Mouse (Mus musculus) neutrophil, adult 59 days (primary cell): Measurements from ENCODE around the gene Gm38119. TPM values are rescaled to one million over a fixed set of nuclear protein-coding genes. Genes with fewer than 3 reads are reported as not detected.

Experiments
- total RNA-seq, 2 experiments: library from RNA; stranded (reverse); gene quantifications; 1 replicate in 1 of 2; 2 replicates in 1 of 2; pipeline ENCODE4 v1.2.4; 2023

The Gm38119 gene
- not detected for total RNA-seq

GRCm38 (mm10) chr3:92738996-92739395, at the start of gene Gm38119:
Gm38119 (minus strand) TSS chr3:92739096.

DNA sequence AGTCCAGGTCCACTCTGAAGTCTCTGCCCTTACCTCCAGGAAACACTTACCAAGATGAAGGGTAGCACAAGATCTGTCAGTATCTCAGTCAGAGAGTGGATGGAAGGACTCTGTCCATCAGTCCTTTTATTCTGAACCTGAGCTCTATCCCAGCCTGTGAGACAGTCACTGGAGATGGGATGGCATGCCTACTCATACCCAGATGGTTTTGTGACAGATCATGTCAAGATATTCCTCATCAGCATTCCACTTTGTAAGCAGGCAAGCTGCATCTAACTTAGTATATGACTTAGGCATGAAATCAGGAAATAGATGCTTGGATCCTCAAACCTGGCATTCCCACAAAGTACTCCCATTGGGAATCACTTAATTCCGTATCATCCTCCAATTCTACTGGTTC, 39.9 kb upstream of the Gm38119 start, which contains the start of gene Lce1i:
Gene Lce1i (minus strand): TSS at position 101 of the 400 bp plus-strand sequence.

GRCm38 (mm10) chr3:92764965-92765364, 26.1 kb upstream of the Gm38119 start, which contains the start of gene Lce1h:
Lce1h (minus strand) TSS chr3:92765065.

GRCm38 (mm10) chr3:92752238-92752637, 13.3 kb upstream of the Gm38119 start, which contains the start of gene Lce1g:
Lce1g (minus strand) TSS chr3:92752338.

GRCm38 (mm10) chr3:92720250-92720649, 18.6 kb downstream of the Gm38119 start, which contains the start of gene Lce1f:
Lce1f (minus strand) TSS chr3:92720350.

DNA sequence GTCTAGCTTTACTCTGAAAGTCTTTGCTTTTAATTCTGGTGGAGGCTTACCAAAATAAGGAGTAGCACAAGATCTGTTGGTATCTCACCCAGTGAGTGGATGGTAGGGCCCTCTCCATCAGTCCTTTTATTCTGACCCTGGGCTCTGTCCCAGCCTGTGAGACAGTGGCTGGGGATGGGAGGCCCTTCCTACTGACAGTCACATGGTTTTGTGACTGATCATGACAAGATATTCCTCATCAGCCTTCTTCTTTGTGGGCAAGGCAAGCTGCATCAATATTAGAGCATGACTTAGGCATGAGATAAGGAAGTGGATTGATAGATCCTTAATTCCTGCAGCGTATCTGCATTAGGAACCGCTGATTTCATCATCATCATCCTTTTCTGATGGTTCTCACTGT, 29.9 kb downstream of the Gm38119 start, which contains the start of gene Lce1e:
Gene Lce1e (minus strand): TSS at position 101 of the 400 bp plus-strand sequence.

Other genes with a start within 250 kb of the Gm38119 start
- gene Sprr4, start 238.6 kb downstream of the Gm38119 start, total RNA-seq = not detected
- gene 2310046K23Rik, start 204.6 kb downstream of the Gm38119 start, total RNA-seq = not detected
- not detected for gene Ivl, start 165.4 kb downstream of the Gm38119 start, total RNA-seq
- gene Smcp, start 150.1 kb downstream of the Gm38119 start, total RNA-seq = not detected
- gene 2210017I01Rik, start 131.6 kb downstream of the Gm38119 start, total RNA-seq = not detected
- not detected for gene Lce6a, start 117.4 kb downstream of the Gm38119 start, total RNA-seq
- not detected for gene Lce1a1, start 90.8 kb downstream of the Gm38119 start, total RNA-seq
- not detected for gene Lce1b, start 82.2 kb downstream of the Gm38119 start, total RNA-seq
- not detected for gene Lce1a2, start 68.8 kb downstream of the Gm38119 start, total RNA-seq
- not detected for gene Lce1c, start 59.8 kb downstream of the Gm38119 start, total RNA-seq
- not detected for gene Lce1d, start 51.9 kb downstream of the Gm38119 start, total RNA-seq
- not detected for gene Lce1e, start 30.0 kb downstream of the Gm38119 start, total RNA-seq
- gene Lce1f, start 18.7 kb downstream of the Gm38119 start, total RNA-seq = not detected
- not detected for gene Lce1g, start 13.2 kb upstream of the Gm38119 start, total RNA-seq
- gene Lce1h, start 26.0 kb upstream of the Gm38119 start, total RNA-seq = not detected
- gene Lce1i, start 39.8 kb upstream of the Gm38119 start, total RNA-seq = not detected
- not detected for gene Lce1j, start 51.4 kb upstream of the Gm38119 start, total RNA-seq
- gene Lce1k, start 68.8 kb upstream of the Gm38119 start, total RNA-seq = not detected
- not detected for gene Kprp, start 88.2 kb upstream of the Gm38119 start, total RNA-seq
- gene Lce1l, start 112.2 kb upstream of the Gm38119 start, total RNA-seq = not detected
- gene 2310050C09Rik, start 131.1 kb upstream of the Gm38119 start, total RNA-seq = not detected
- gene Lce3a, start 187.1 kb upstream of the Gm38119 start, total RNA-seq = not detected
- not detected for gene Lce3b, start 193.9 kb upstream of the Gm38119 start, total RNA-seq
- not detected for gene Lce3c, start 205.4 kb upstream of the Gm38119 start, total RNA-seq
- not detected for gene Lce3d, start 218.3 kb upstream of the Gm38119 start, total RNA-seq
- gene Lce3e, start 228.0 kb upstream of the Gm38119 start, total RNA-seq = not detected